Mouse (Mus musculus) forebrain, embryonic 15.5 days (tissue): ENCODE measurements around the gene Gprasp1. TPM values are rescaled to one million over a fixed set of nuclear protein-coding genes. Genes with fewer than 3 reads are reported as not detected.
"Not testable (repeated sequence)": the region's sequence is repeated elsewhere in the genome, so short reads cannot be mapped to it uniquely, and the experiment has no call there.

Experiments
- ATAC-seq: fragments of 200-750 bp; cut with Nextera tagmentation; replicated peaks from 2 replicates; pipeline ENCODE4 v1.8.0; 2017; ENCODE audit warnings: mild to moderate bottlenecking, moderate TSS enrichment, moderate library complexity
- H3K27ac ChIP-seq: fragments of 300-500 bp; sonication (generic); replicated peaks from 2 replicates; pipeline ENCODE4 v1.5.1; 2015; ENCODE audit warnings: mild to moderate bottlenecking, inconsistent platforms
- H3K27me3 ChIP-seq: fragments of 300-500 bp; sonication (generic); 2 replicates; pipeline ENCODE4 v1.6.1; 2015; ENCODE audit warnings: inconsistent platforms
- H3K36me3 ChIP-seq: fragments of 300-500 bp; sonication (generic); 2 replicates; pipeline ENCODE4 v1.6.1; 2015; ENCODE audit warnings: mild to moderate bottlenecking, inconsistent platforms
- H3K4me1 ChIP-seq: fragments of 300-500 bp; sonication (generic); 2 replicates; pipeline ENCODE4 v1.6.1; 2015; ENCODE audit warnings: inconsistent platforms
- H3K4me2 ChIP-seq: fragments of 300-500 bp; sonication (generic); replicated peaks from 2 replicates; pipeline ENCODE4 v1.6.1; 2015; ENCODE audit warnings: mild to moderate bottlenecking, inconsistent platforms
- H3K4me3 ChIP-seq: fragments of 300-500 bp; sonication (generic); 2 replicates; pipeline ENCODE4 v1.5.1; 2015; ENCODE audit warnings: mild to moderate bottlenecking, inconsistent platforms
- H3K9ac ChIP-seq: fragments of 300-500 bp; sonication (generic); replicated peaks from 2 replicates; pipeline ENCODE4 v1.6.1; 2015; ENCODE audit warnings: mild to moderate bottlenecking, inconsistent platforms
- H3K9me3 ChIP-seq: fragments of 300-500 bp; sonication (generic); 2 replicates; pipeline ENCODE4 v1.6.1; 2016; ENCODE audit warnings: inconsistent platforms
- WGBS: fragments of 180-500 bp; shearing (Covaris S2); methylation state at CpG from one replicate; pipeline ENCODE4 v1.1.7; 2015; ENCODE audit warnings: mixed read lengths; 5-methylcytosine and 5-hydroxymethylcytosine counted together
- microRNA counts: library from miRNA; unstranded; fragments of <30 nt; microRNA quantifications from one replicate; lab custom pipeline; 2016
- microRNA-seq: library from miRNA; unstranded; fragments of <30 nt; microRNA quantifications from one replicate; pipeline ENCODE4, GENCODE M21; 2016
- polyA plus RNA-seq: library from polyadenylated mRNA; unstranded; fragments of >200 nt; fragmentation: Nextera tagmentation; extraction: Ambion mirVana; gene quantifications from 2 replicates; pipeline ENCODE4 v1.2.1, GENCODE M21; 2015

Gprasp1 gene
- polyA plus RNA-seq, 1 experiment from 2014 or later = 133 TPM

DNA sequence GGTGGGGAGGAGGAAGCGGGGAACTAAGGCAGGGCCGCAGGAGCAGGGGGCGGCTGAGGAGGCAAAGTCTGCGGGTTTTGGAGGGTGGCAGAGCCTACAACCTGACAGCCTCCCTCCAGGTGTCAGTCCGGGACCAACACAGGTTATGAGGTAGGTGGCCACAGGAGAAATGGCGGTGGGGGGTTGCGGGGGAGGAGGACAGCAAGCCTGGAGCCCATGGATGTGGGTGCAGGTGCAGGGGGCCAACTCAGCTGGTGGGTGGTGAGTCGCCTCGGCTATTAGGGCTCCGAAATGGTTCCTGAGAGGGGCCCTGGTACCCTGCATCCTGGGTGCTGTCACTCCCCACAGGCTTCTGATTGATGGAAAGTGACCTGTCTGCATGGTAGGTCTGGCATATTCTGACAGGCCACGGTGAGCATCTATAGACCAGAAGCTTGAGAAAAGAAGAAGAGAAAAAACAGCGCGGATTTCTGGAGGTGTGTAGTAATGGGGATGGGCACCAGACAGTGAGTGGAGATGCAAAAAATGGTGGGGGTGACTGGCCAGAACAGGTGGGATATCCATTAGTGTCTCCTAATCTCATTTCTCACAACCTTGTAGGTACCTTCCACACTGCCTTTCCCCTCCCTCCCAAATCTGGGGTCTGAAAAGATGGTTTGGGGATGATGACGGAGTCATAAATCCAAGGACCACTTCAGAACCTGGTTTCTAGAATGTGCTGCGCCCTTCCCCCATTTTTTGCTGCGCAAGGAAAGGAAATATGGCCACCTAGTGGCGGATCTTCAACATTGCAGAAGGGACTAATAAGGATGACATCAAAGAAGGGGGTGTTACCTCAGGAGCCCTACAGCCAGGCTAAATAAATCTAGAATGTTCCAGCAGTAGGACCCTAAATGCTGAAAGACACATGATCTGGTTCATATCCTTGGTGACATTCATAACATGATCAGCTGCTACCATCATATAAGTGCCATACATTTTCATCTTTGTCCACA lies 97.2 kb downstream of the Gprasp1 start:
- not testable (repeated sequence) for H3K36me3 ChIP-seq, H3K27me3 ChIP-seq, H3K4me1 ChIP-seq, H3K9me3 ChIP-seq
- Histone ChIP-seq H3K4me3 (peak overlapping the region; percentile 55), H3K9ac (peak overlapping the region; percentile 66), H3K27ac (peak overlapping the region; percentile 54), H3K4me2 (peak overlapping the region; percentile 66)
- peak; percentile 36 for ATAC-seq
- WGBS = 37% methylated on average over 15 of the region's 17 CpGs

MicroRNAs within 50 kb of the gene (microRNA counts, 519-probe panel; counts per million panel counts)
- not detected for microRNA mmu-miR-1970 (lab: Ali Mortazavi, UCI)

Small RNA genes lying within 50 kb of the gene (microRNA-seq; reads per million reads assigned to microRNA genes)
- gene Mir1970 (not detected), gene Mir7646 (not detected)

Other genes with a start within 250 kb of the Gprasp1 start
- gene AV320801, start 248.1 kb upstream of the Gprasp1 start, polyA plus RNA-seq = not detected in 2 replicates
- not detected in 2 replicates for gene Nxf7, start 144.0 kb upstream of the Gprasp1 start, polyA plus RNA-seq
- gene Prame, start 115.0 kb upstream of the Gprasp1 start, polyA plus RNA-seq = not detected in 2 replicates
- not detected in 2 replicates for gene Tcp11x2, start 48.9 kb upstream of the Gprasp1 start, polyA plus RNA-seq
- gene Tmsb15a, start 17.5 kb upstream of the Gprasp1 start, polyA plus RNA-seq = not detected in 2 replicates
- 12.2 and 12.6 TPM in 2 replicates for gene Armcx5, start within 50 bp of the Gprasp1 start, polyA plus RNA-seq
- gene Bhlhb9, start 54.9 kb downstream of the Gprasp1 start, polyA plus RNA-seq = 94.1 and 104 TPM in 2 replicates
- 100 and 121 TPM in 2 replicates for gene Gprasp2, start 96.3 kb downstream of the Gprasp1 start, polyA plus RNA-seq